Mouse (Mus musculus) heart, embryonic 14.5 days (tissue): ENCODE results near the gene 4930578C19Rik. TPM values are rescaled to one million over a fixed set of nuclear protein-coding genes. Genes with fewer than 3 reads are reported as not detected.

Experiments used
- ATAC-seq: fragments of 200-750 bp; cut with Nextera tagmentation; 2 replicates; pipeline ENCODE4 v1.8.0; 2017; ENCODE audit warnings: low read depth, moderate TSS enrichment; ENCODE audit not compliant: insufficient number of reproducible peaks, insufficient read depth, low FRiP score
- H3K27ac ChIP-seq, 2 experiments: fragments of 200-500 bp in 1 of 2; fragments of 300-500 bp in 1 of 2; sonication (generic) in 1 of 2; replicated peaks in 1 of 2; 2 replicates each; pipeline ENCODE4 v1.5.1; 2012 to 2014; ENCODE audit warnings: low read depth in 2 of 2, low read length in 2 of 2, control low read depth in 1 of 2, mild to moderate bottlenecking in 1 of 2, mixed read lengths in 1 of 2; ENCODE audit not compliant: control insufficient read depth in 1 of 2, insufficient read depth in 1 of 2
- H3K27me3 ChIP-seq: fragments of 300-500 bp; sonication (generic); 2 replicates; pipeline ENCODE4 v1.6.1; 2014; ENCODE audit warnings: mild to moderate bottlenecking, low read length, control low read depth; ENCODE audit not compliant: control insufficient read depth, insufficient read depth
- H3K36me3 ChIP-seq: fragments of 300-500 bp; sonication (generic); 2 replicates; pipeline ENCODE4 v1.6.1; 2014; ENCODE audit warnings: mild to moderate bottlenecking, control low read depth, low read length, mixed read lengths; ENCODE audit not compliant: control insufficient read depth, insufficient read depth
- H3K4me1 ChIP-seq, 2 experiments: fragments of 200-500 bp in 1 of 2; fragments of 300-500 bp in 1 of 2; sonication (generic) in 1 of 2; 2 replicates each; pipeline ENCODE4 v1.6.1; 2012 to 2014; ENCODE audit warnings: low read length in 2 of 2, control low read depth in 1 of 2, mixed read lengths in 1 of 2; ENCODE audit not compliant: control insufficient read depth in 2 of 2, insufficient read depth in 2 of 2
- H3K4me2 ChIP-seq: fragments of 300-500 bp; sonication (generic); 2 replicates; pipeline ENCODE4 v1.6.1; 2014; ENCODE audit warnings: mild to moderate bottlenecking, low read length
- H3K4me3 ChIP-seq, 2 experiments: fragments of 200-500 bp in 1 of 2; fragments of 300-500 bp in 1 of 2; sonication (generic) in 1 of 2; 2 replicates each; pipeline ENCODE4 v1.5.1; 2012 to 2014; ENCODE audit warnings: low read length in 2 of 2, mild to moderate bottlenecking in 2 of 2, control low read depth in 1 of 2, low read depth in 1 of 2, moderate library complexity in 1 of 2; ENCODE audit not compliant: control insufficient read depth in 1 of 2, insufficient read depth in 1 of 2
- H3K9ac ChIP-seq: fragments of 300-500 bp; sonication (generic); 2 replicates; pipeline ENCODE4 v1.6.1; 2014; ENCODE audit warnings: mild to moderate bottlenecking, low read length
- H3K9me3 ChIP-seq: fragments of 300-500 bp; sonication (generic); 2 replicates; pipeline ENCODE4 v1.6.1; 2016; ENCODE audit warnings: low read length, control low read depth; ENCODE audit not compliant: control insufficient read depth
- WGBS: fragments of 180-500 bp; shearing (Covaris S2); extraction: QIAGEN DNeasy Blood & Tissue Kit; methylation state at CpG from one replicate; pipeline ENCODE4 v1.1.7; 2014; 5-methylcytosine and 5-hydroxymethylcytosine counted together
- polyA plus RNA-seq: library from polyadenylated mRNA; unstranded; fragments of >200 nt; fragmentation: Nextera tagmentation; extraction: Ambion mirVana; gene quantifications from 2 replicates; pipeline ENCODE4 v1.2.1, GENCODE M21; 2014

Gene 4930578C19Rik
- polyA plus RNA-seq = 0.58 and 0.93 TPM in 2 replicates

GRCm38 (mm10) chrX:18461198-18461601 is at the start of gene 4930578C19Rik:
4930578C19Rik (minus strand) TSS chrX:18461397.
- H3K36me3 ChIP-seq = no peaks in the 10 kb centered on the region
- H3K9ac ChIP-seq = no peak within 1 kb of the TSS
- H3K9me3 ChIP-seq = no peaks in the 10 kb centered on the region
- no peak within 1 kb of the TSS for H3K27ac ChIP-seq
- no peak within 1 kb of the TSS for H3K4me3 ChIP-seq
- H3K4me1 ChIP-seq = no peaks in the 10 kb centered on the region
- no peak within 1 kb of the TSS for H3K4me2 ChIP-seq
- no peaks in the 10 kb centered on the region for H3K27me3 ChIP-seq
- no peak for ATAC-seq
- WGBS = 60% methylated on average over 8 of the region's 8 CpGs

DNA sequence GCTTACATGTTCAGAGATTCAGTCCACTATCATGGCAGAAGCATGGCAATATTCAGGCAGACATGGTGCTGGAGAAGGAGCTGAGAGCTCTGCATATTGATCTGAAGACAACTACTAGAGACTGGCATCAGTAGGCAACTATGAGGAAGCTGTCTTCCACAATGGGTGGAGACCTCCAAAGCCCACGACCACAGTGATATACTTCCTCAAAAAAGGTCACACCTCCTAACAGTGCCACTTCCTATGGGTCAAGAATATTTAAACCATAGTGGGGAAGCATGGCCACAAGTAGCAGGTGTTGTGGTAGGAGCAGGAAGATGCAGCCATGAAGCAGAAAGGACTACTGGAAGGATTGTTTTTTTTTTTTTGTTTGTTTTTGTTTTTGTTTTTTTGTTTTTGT is 6.5 kb upstream of the 4930578C19Rik start:
- H3K9me3 ChIP-seq = no peaks in the 10 kb centered on the region
- ATAC-seq = no peak
- H3K27me3 ChIP-seq = no peaks in the 10 kb centered on the region
- H3K27ac ChIP-seq = no peak overlapping the region
- WGBS = 53% methylated on average over 1 of the region's 1 CpGs
- no peaks in the 10 kb centered on the region for H3K4me1 ChIP-seq
- H3K36me3 ChIP-seq = no peaks in the 10 kb centered on the region
- H3K9ac ChIP-seq = no peak overlapping the region
- no peak overlapping the region for H3K4me3 ChIP-seq
- H3K4me2 ChIP-seq = no peak overlapping the region

GRCm38 (mm10) chrX:18462879-18463278 is 1.7 kb upstream of the 4930578C19Rik start:
- no peaks in the 10 kb centered on the region for H3K36me3 ChIP-seq
- H3K4me2 ChIP-seq = no peak overlapping the region
- H3K9ac ChIP-seq = no peak overlapping the region
- no peaks in the 10 kb centered on the region for H3K4me1 ChIP-seq
- H3K9me3 ChIP-seq = no peaks in the 10 kb centered on the region
- H3K27me3 ChIP-seq = no peaks in the 10 kb centered on the region
- no peak overlapping the region for H3K4me3 ChIP-seq
- WGBS = 83% methylated on average over 1 of the region's 1 CpGs
- no peak overlapping the region for H3K27ac ChIP-seq
- ATAC-seq = no peak

- WGBS = 29% methylated on average over 1 of the region's 1 CpGs
- H3K9ac ChIP-seq = no peak overlapping the region
- H3K4me3 ChIP-seq = no peak overlapping the region
- no peak for ATAC-seq
- H3K9me3 ChIP-seq = no peaks in the 10 kb centered on the region
- no peaks in the 10 kb centered on the region for H3K4me1 ChIP-seq
- no peaks in the 10 kb centered on the region for H3K27me3 ChIP-seq
- H3K27ac ChIP-seq = no peak overlapping the region
- no peaks in the 10 kb centered on the region for H3K36me3 ChIP-seq
- H3K4me2 ChIP-seq = no peak overlapping the region
Observed at GRCm38 (mm10) chrX:18451559-18451958, 9.6 kb downstream of the 4930578C19Rik start.

GRCm38 (mm10) chrX:18442066-18442465 is 19.1 kb downstream of the 4930578C19Rik start:
- H3K27me3 ChIP-seq = no peaks in the 10 kb centered on the region
- H3K9me3 ChIP-seq = no peaks in the 10 kb centered on the region
- no peak overlapping the region for H3K4me2 ChIP-seq
- H3K27ac ChIP-seq = no peak overlapping the region
- WGBS = 23% methylated on average over 5 of the region's 5 CpGs
- no peaks in the 10 kb centered on the region for H3K4me1 ChIP-seq
- H3K4me3 ChIP-seq = no peak overlapping the region
- no peaks in the 10 kb centered on the region for H3K36me3 ChIP-seq
- no peak for ATAC-seq
- no peak overlapping the region for H3K9ac ChIP-seq

GRCm38 (mm10) chrX:18425451-18425850 is 35.7 kb downstream of the 4930578C19Rik start:
- H3K27ac ChIP-seq = no peak overlapping the region
- no peaks in the 10 kb centered on the region for H3K36me3 ChIP-seq
- no peak overlapping the region for H3K4me2 ChIP-seq
- H3K9ac ChIP-seq = no peak overlapping the region
- no peak for ATAC-seq
- H3K9me3 ChIP-seq = no peaks in the 10 kb centered on the region
- no peaks in the 10 kb centered on the region for H3K4me1 ChIP-seq
- 85% methylated on average over 3 of the region's 3 CpGs for WGBS
- H3K27me3 ChIP-seq = no peaks in the 10 kb centered on the region
- H3K4me3 ChIP-seq = no peak overlapping the region

- Histone ChIP-seq H3K4me3 (no peak overlapping the region), H3K9ac (no peak overlapping the region), H3K4me1 (no peaks in the 10 kb centered on the region), H3K27ac (no peak overlapping the region), H3K4me2 (no peak overlapping the region), H3K36me3 (no peaks in the 10 kb centered on the region), H3K9me3 (no peaks in the 10 kb centered on the region), H3K27me3 (no peaks in the 10 kb centered on the region)
- 89% methylated on average over 4 of the region's 4 CpGs for WGBS
- no peak for ATAC-seq
Observed at GRCm38 (mm10) chrX:18423206-18423605, 38.0 kb downstream of the 4930578C19Rik start.

GRCm38 (mm10) chrX:18420161-18420784 is 40.9 kb downstream of the 4930578C19Rik start:
- H3K27ac ChIP-seq = no peak overlapping the region
- H3K36me3 ChIP-seq = no peaks in the 10 kb centered on the region
- no peak overlapping the region for H3K4me2 ChIP-seq
- no peak for ATAC-seq
- no peaks in the 10 kb centered on the region for H3K27me3 ChIP-seq
- no peaks in the 10 kb centered on the region for H3K9me3 ChIP-seq
- no peak overlapping the region for H3K4me3 ChIP-seq
- H3K9ac ChIP-seq = no peak overlapping the region
- H3K4me1 ChIP-seq = no peaks in the 10 kb centered on the region
- WGBS = 75% methylated on average over 4 of the region's 4 CpGs
